Mouse (Mus musculus) lung, embryonic 15.5 days (tissue): Measurements from ENCODE around the gene Rai1. TPM values are rescaled to one million over a fixed set of nuclear protein-coding genes. Genes with fewer than 3 reads are reported as not detected.

Experiments
- ATAC-seq: fragments of 200-750 bp; cut with Nextera tagmentation; 2 replicates; pipeline ENCODE4 v1.8.0; 2017; ENCODE audit warnings: moderate number of reproducible peaks, borderline replicate concordance; ENCODE audit not compliant: low FRiP score, low TSS enrichment; ENCODE audit errors: extremely low read depth
- H3K27ac ChIP-seq: fragments of 300-500 bp; sonication (generic); 2 replicates; pipeline ENCODE4 v1.5.1; 2015; ENCODE audit warnings: moderate library complexity, mild to moderate bottlenecking, inconsistent platforms
- H3K27me3 ChIP-seq: fragments of 300-500 bp; sonication (generic); 2 replicates; pipeline ENCODE4 v1.6.1; 2015; ENCODE audit warnings: inconsistent platforms
- H3K36me3 ChIP-seq: fragments of 300-500 bp; sonication (generic); 2 replicates; pipeline ENCODE4 v1.6.1; 2015; ENCODE audit warnings: inconsistent platforms
- H3K4me1 ChIP-seq: fragments of 300-500 bp; sonication (generic); 2 replicates; pipeline ENCODE4 v1.6.1; 2015; ENCODE audit warnings: inconsistent platforms
- H3K4me2 ChIP-seq: fragments of 300-500 bp; sonication (generic); 2 replicates; pipeline ENCODE4 v1.6.1; 2015; ENCODE audit warnings: inconsistent platforms, mild to moderate bottlenecking, moderate library complexity
- H3K4me3 ChIP-seq: fragments of 300-500 bp; sonication (generic); 2 replicates; pipeline ENCODE4 v1.5.1; 2015; ENCODE audit warnings: mild to moderate bottlenecking, inconsistent platforms
- H3K9ac ChIP-seq: fragments of 300-500 bp; sonication (generic); 2 replicates; pipeline ENCODE4 v1.6.1; 2015; ENCODE audit warnings: inconsistent platforms
- H3K9me3 ChIP-seq: fragments of 300-500 bp; sonication (generic); 2 replicates; pipeline ENCODE4 v1.6.1; 2016; ENCODE audit warnings: inconsistent platforms
- WGBS: fragments of 180-500 bp; shearing (Covaris S2); methylation state at CpG from one replicate; pipeline ENCODE4 v1.1.7; 2015; 5-methylcytosine and 5-hydroxymethylcytosine counted together
- polyA plus RNA-seq: library from polyadenylated mRNA; unstranded; fragments of >200 nt; fragmentation: Nextera tagmentation; extraction: Ambion mirVana; gene quantifications from 2 replicates; pipeline ENCODE4 v1.2.1, GENCODE M21; 2015

Gene Rai1
- polyA plus RNA-seq, 1 experiment from 2014 or later = 27.9 TPM

DNA sequence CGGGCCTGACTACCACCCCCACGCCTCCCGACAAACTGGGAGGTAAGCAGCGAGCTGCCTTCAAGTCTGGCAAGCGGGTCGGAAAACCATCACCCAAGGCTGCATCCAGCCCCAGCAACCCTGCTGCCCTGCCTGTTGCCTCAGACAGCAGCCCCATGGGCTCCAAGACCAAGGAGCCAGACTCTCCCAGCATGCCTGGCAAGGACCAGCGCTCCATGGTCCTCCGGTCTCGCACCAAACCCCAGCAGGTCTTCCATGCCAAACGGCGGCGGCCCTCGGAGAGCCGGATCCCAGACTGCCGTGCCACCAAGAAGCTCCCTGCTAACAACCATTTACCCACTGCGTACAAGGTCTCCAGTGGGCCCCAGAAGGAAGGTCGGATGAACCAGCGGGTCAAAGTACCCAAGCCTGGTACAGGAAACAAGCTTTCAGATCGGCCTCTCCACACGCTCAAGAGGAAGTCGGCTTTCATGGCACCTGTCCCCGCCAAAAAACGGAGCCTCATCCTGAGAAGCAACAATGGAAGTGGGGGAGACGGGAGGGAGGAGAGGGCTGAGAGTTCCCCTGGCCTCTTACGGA is 83.6 kb downstream of the Rai1 start:
- no peak overlapping the region for H3K9ac ChIP-seq
- 87% methylated on average over 25 of the region's 25 CpGs for WGBS
- H3K27me3 ChIP-seq = no peaks in the 10 kb centered on the region
- H3K4me2 ChIP-seq = no peak overlapping the region
- ATAC-seq = no peak
- H3K4me3 ChIP-seq = no peak overlapping the region
- H3K9me3 ChIP-seq = no peaks in the 10 kb centered on the region
- no peak overlapping the region for H3K27ac ChIP-seq
- peaks cover 39% of the 10 kb centered on the region for H3K4me1 ChIP-seq
- peaks cover 67% of the 10 kb centered on the region for H3K36me3 ChIP-seq

DNA sequence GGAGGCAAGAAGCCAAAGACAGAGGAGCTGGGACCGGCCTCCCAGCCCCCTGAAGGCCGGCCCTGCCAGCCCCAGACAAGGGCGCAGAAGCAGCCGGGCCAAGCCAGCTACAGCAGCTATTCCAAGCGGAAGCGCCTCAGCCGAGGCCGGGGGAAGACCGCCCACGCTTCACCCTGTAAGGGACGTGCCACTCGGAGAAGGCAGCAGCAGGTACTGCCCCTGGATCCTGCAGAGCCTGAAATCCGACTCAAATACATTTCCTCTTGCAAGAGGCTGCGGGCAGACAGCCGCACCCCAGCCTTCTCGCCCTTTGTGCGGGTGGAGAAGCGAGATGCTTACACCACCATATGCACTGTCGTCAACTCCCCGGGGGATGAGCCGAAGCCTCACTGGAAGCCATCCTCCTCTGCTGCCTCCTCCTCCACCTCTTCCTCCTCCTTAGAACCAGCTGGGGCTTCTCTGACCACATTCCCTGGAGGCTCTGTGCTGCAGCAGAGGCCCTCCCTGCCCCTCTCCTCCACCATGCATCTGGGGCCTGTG is 84.8 kb downstream of the Rai1 start:
- H3K4me2 ChIP-seq = no peak overlapping the region
- H3K9ac ChIP-seq = no peak overlapping the region
- no peaks in the 10 kb centered on the region; the same call in 1 of the 2 replicates for H3K9me3 ChIP-seq
- ATAC-seq = no peak
- H3K36me3 ChIP-seq = peaks cover 79% of the 10 kb centered on the region
- H3K4me1 ChIP-seq = peaks cover 27% of the 10 kb centered on the region
- no peak overlapping the region; the same call in 1 of the 2 replicates for H3K27ac ChIP-seq
- WGBS = 84% methylated on average over 21 of the region's 21 CpGs
- H3K4me3 ChIP-seq = no peak overlapping the region
- H3K27me3 ChIP-seq = no peaks in the 10 kb centered on the region

DNA sequence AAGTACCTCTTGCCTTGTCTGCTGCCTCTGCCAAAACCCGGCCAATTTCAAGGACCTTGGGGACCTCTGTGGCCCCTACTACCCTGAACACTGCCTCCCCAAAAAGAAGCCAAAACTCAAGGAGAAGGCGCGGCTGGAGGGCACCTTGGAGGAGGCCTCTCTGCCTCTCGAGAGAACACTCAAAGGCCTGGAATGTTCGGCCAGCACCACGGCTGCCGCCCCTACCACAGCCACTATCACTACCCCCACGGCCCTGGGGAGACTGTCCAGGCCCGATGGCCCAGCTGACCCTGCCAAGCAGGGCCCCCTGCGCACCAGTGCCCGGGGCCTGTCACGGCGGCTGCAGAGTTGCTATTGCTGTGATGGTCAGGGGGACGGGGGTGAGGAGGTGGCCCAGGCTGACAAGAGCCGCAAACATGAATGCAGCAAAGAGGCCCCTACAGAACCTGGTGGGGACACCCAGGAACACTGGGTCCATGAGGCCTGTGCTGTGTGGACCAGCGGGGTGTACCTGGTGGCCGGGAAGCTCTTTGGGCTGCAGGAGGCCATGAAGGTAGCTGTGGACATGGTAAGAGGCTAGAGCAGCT is 85.3 kb downstream of the Rai1 start:
- Histone ChIP-seq H3K36me3 (peaks cover 85% of the 10 kb centered on the region), H3K9me3 (no peaks in the 10 kb centered on the region; the same call in 1 of the 2 replicates), H3K4me2 (no peak overlapping the region), H3K9ac (no peak overlapping the region), H3K4me3 (no peak overlapping the region), H3K27ac (no peak overlapping the region), H3K4me1 (peaks cover 21% of the 10 kb centered on the region), H3K27me3 (no peaks in the 10 kb centered on the region)
- 72% methylated on average over 17 of the region's 17 CpGs for WGBS
- ATAC-seq = no peak

DNA sequence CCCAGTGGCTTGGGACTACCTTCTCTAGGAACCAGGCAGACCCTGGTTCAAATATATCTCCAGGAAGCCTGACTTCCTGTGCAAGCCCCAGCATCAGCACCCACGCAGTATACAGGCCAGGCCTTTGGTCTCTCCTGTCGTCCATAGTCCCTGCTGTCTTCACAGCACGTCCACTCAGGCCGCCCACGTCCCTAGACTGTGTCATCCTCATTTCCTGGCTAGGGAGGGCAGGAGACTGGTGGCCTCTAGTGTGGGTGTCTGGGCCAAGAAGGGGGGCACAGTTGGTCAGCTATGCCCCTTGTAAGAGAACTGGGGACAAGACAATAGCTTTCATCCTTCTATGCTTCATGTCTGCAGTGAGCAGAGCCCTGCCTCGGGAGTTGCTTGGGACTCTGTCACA is 87.7 kb downstream of the Rai1 start:
- no peak overlapping the region for H3K4me3 ChIP-seq
- no peak overlapping the region for H3K4me2 ChIP-seq
- H3K9ac ChIP-seq = no peak overlapping the region
- H3K27ac ChIP-seq = no peak overlapping the region
- WGBS = 57% methylated on average over 6 of the region's 6 CpGs
- peaks cover 10% of the 10 kb centered on the region; the same call in 1 of the 2 replicates for H3K4me1 ChIP-seq
- no peaks in the 10 kb centered on the region; the same call in 1 of the 2 replicates for H3K9me3 ChIP-seq
- peaks cover 71% of the 10 kb centered on the region for H3K36me3 ChIP-seq
- H3K27me3 ChIP-seq = no peaks in the 10 kb centered on the region
- no peak for ATAC-seq

DNA sequence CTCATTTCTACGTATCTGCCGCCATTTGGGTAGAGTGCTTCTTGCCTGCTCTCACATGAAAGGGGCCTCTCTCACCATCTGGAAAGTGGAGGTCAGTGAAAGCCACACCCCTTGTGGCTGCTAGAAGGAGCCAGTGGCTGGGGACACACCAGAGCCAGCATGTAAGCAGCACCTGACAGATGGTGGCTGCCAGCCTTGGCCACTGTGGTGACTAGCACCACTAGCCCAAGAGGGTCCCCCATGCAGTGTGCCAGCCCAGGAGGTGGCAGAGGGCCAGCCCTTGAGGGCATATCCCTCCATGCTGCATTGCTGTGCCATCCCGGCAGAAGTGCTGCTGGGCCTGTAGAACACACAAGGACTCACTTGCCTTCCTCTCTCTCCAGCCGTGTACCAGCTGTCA is 88.7 kb downstream of the Rai1 start:
- no peak overlapping the region for H3K4me3 ChIP-seq
- no peak overlapping the region for H3K4me2 ChIP-seq
- H3K9ac ChIP-seq = no peak overlapping the region
- H3K27me3 ChIP-seq = no peaks in the 10 kb centered on the region
- no peak overlapping the region for H3K27ac ChIP-seq
- peaks cover 10% of the 10 kb centered on the region; the same call in 1 of the 2 replicates for H3K4me1 ChIP-seq
- 75% methylated on average over 4 of the region's 4 CpGs for WGBS
- ATAC-seq = no peak
- peaks cover 71% of the 10 kb centered on the region for H3K36me3 ChIP-seq
- H3K9me3 ChIP-seq = no peaks in the 10 kb centered on the region; the same call in 1 of the 2 replicates

DNA sequence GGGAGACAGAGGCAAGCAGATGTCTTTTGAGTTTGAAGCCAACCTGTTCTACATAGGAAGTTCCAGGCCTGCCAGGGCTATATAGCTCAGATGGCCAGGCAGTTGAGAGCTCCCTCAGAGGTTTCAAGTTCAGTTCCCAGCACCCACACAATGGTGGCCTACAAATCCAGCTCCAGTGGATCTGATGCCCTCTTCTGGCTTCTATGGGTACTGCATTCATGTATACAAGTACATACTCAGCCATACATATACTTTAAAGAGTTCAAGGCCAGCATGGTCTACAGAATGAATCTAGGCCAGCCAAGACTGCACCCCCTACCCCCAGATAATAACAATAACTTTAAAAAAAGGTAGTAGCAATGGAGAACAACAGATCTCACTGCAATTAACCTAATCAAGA is 90.3 kb downstream of the Rai1 start:
- no peak overlapping the region for H3K4me3 ChIP-seq
- no peaks in the 10 kb centered on the region; the same call in 1 of the 2 replicates for H3K9me3 ChIP-seq
- no peak for ATAC-seq
- no peak overlapping the region for H3K27ac ChIP-seq
- no peak overlapping the region for H3K4me2 ChIP-seq
- H3K9ac ChIP-seq = no peak overlapping the region
- no peaks in the 10 kb centered on the region for H3K27me3 ChIP-seq
- peaks cover 68% of the 10 kb centered on the region for H3K36me3 ChIP-seq
- H3K4me1 ChIP-seq = peaks cover 4% of the 10 kb centered on the region; the same call in 1 of the 2 replicates

DNA sequence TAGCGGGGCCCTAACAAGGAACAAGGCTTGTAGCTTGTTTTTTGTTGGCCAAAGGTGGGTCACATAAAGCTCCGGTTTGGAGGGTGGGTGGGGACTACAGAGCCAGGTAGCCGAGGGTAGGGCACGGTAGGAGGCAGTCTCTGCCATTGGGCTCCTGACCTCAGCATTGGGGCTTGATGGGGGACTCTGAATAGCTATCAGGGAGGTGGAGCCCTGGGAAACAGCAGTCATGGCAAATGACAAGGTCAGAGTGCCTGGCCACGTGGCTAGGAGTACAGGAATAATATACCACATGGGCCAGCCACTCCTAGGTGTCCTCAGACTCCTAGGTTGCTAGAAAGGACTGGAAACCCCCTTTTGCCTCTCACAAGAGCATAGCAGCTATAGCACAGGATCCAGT is 91.5 kb downstream of the Rai1 start:
- ATAC-seq = no peak
- 69% methylated on average over 5 of the region's 5 CpGs for WGBS

DNA sequence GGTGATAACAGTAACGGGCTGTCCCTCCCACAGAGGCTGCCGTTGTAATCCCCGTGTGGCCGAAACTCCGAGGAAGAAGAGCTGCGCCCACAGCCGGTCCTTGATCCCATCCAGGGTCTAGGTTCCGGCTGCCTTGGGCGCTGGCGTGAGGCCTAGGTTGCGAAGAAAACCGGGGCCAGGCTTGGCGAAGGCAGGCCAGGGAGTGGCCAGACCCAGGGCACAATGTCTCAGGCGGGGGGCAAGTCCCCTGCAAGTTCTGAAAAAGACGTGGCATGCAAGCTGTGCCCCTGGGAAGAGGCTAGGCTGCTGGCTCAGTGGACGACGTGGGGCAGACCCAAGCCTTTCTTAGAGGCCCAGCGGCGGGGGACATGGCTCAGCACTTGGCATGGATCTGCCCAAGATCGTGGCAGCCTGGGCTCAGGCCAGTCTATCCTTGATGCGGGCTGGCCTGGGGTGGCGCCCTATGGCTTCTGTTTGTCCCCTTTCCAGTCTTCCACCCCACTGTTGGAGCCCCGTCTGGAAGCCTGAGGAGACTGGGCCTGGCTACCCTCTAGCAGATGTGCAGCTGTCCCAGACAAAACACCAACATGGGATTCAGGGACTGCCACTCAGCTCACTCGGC is 93.3 kb downstream of the Rai1 start:
- Histone ChIP-seq H3K4me1 (peaks cover 7% of the 10 kb centered on the region), H3K9ac (no peak overlapping the region), H3K27me3 (no peaks in the 10 kb centered on the region), H3K4me3 (no peak overlapping the region), H3K9me3 (no peaks in the 10 kb centered on the region; the same call in 1 of the 2 replicates), H3K27ac (no peak overlapping the region; the same call in 1 of the 2 replicates), H3K36me3 (peaks cover 77% of the 10 kb centered on the region), H3K4me2 (no peak overlapping the region)
- ATAC-seq = no peak
- 74% methylated on average over 24 of the region's 24 CpGs for WGBS

More for the DNA sequence above, 91.5 kb downstream of the Rai1 start:
- H3K4me2 ChIP-seq = no peak overlapping the region
- H3K27ac ChIP-seq = no peak overlapping the region
- peaks cover 68% of the 10 kb centered on the region for H3K36me3 ChIP-seq
- H3K4me1 ChIP-seq = peaks cover 7% of the 10 kb centered on the region
- H3K27me3 ChIP-seq = no peaks in the 10 kb centered on the region
- H3K4me3 ChIP-seq = no peak overlapping the region
- H3K9me3 ChIP-seq = no peaks in the 10 kb centered on the region; the same call in 1 of the 2 replicates
- H3K9ac ChIP-seq = no peak overlapping the region

DNA sequence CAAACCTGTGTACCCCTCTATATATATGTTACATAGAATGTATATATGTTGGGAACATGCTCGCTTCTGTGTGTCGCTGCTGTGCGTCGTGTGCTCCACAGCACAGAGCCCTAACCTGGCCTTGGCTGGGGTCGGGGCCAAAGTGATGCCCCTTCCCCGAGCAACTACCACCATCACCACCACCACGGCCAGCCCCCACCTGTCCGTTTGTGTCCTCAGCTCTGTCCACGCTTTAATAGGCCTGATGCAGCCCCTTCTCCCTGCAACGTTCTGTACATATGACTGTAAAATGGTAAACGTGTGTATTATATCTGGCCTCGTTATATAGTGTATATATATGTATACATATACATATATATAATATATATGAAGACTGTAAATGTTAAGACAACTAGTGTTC is 93.8 kb downstream of the Rai1 start:
- Histone ChIP-seq H3K9ac (no peak overlapping the region), H3K27me3 (no peaks in the 10 kb centered on the region), H3K27ac (no peak overlapping the region), H3K9me3 (no peaks in the 10 kb centered on the region; the same call in 1 of the 2 replicates), H3K4me3 (no peak overlapping the region), H3K4me2 (no peak overlapping the region), H3K4me1 (peaks cover 7% of the 10 kb centered on the region), H3K36me3 (peaks cover 80% of the 10 kb centered on the region)
- 77% methylated on average over 12 of the region's 12 CpGs for WGBS
- no peak for ATAC-seq

DNA sequence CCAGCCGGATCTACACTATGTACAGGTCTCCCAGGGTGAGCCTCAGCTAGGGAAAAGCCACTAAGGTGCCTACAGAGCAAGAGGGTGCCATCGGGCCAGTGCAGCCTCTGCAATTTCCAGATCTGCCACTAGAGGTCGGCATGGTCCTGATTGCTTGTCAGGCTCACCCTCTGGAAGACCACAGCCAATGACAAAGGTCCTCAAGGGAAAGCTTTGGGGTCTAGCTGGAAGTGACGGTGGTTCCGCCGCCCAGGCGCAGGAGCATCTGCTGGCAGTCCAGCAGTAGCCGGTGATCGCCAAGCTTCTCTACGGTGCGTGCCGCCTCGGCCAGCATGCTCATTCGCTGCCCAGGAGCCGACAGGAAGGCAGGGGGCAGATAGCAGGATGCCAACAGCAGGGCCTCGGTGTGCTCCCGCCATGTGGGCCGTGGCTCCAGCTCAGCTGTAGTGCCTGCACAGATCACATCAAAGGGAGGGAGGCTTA is 94.9 kb downstream of the Rai1 start:
- Histone ChIP-seq H3K4me1 (peaks cover 7% of the 10 kb centered on the region), H3K9ac (no peak overlapping the region), H3K4me3 (no peak overlapping the region), H3K4me2 (no peak overlapping the region; the same call in 1 of the 2 replicates), H3K36me3 (peaks cover 80% of the 10 kb centered on the region), H3K27ac (peak overlapping the region; percentile 36; the same call in 1 of the 2 replicates), H3K27me3 (no peaks in the 10 kb centered on the region), H3K9me3 (no peaks in the 10 kb centered on the region)
- 16% methylated on average over 18 of the region's 18 CpGs for WGBS
- ATAC-seq = peak; percentile 47; the same call in 1 of the 2 replicates

DNA sequence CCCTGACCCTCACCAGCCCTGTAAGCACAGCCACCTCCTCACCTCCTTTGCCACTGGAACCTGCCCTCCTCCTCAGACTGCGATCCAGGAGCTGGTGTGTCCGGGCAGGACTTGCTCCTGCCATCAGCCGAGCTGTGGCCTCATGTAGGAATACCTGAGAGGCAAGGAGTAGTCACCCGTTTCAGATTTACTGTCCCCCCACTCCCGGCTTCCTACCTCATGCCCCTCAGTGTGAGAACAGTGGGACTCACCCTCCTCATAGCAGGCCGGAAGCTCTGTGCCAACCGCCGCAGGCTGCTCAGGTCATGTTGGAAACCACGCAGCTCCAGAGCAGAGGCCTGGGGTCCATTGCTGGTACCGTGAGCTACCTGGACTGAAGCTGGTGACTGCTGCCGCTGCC is 95.6 kb downstream of the Rai1 start:
- Histone ChIP-seq H3K4me1 (peaks cover 7% of the 10 kb centered on the region), H3K4me3 (no peak overlapping the region), H3K9ac (no peak overlapping the region), H3K4me2 (no peak overlapping the region), H3K36me3 (peaks cover 80% of the 10 kb centered on the region), H3K27me3 (no peaks in the 10 kb centered on the region), H3K9me3 (no peaks in the 10 kb centered on the region), H3K27ac (0 out of 2 replicates have a peak overlapping the region, but pooled peaks have one; percentile 27)
- 81% methylated on average over 11 of the region's 11 CpGs for WGBS
- no peak for ATAC-seq
